Mouse (Mus musculus): Measurements from ENCODE around the gene Nr5a1.

DNA sequence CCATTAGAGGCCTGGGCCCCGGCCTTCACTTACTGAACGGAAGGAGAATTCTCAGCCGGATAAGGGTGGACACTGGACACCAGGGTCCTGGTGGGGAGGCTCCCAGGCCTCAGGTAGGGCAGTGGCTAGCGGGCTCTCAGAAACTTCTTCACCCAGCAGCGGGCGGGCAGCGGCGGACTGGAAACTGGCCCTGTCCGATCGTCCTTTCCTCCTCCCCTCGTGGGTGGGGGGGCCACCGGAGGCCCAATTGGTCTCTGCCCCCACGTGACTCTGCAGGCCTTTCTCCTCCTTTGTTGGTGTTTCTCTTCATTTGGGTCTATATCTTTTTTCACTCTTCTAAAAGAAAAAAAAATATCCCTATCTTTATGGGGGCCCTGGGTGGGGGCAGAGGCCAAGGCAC lies at the start of gene Nr5a1:
- TF ChIP-seq CHD2 (IDR thresholded peaks at IDR 0.05; ENCODE audit: low read depth, low read length): no peak
- no peak for TF ChIP-seq MAFK (IDR thresholded peaks at IDR 0.05; ENCODE audit: insufficient read depth, low read depth, low read length)
- TF ChIP-seq ZNF384 (IDR thresholded peaks at IDR 0.05; ENCODE audit: low read depth, low read length): no peak
- no peak for TF ChIP-seq ZC3H11A (IDR thresholded peaks at IDR 0.05; ENCODE audit: borderline replicate concordance, low read depth, low read length)
- no peak for TF ChIP-seq HCFC1 (IDR thresholded peaks at IDR 0.05; ENCODE audit: borderline replicate concordance, insufficient read depth, low read length)
